Mouse (Mus musculus): Measurements from ENCODE around the gene Slc1a3. TPM values are rescaled to one million over a fixed set of nuclear protein-coding genes. Genes with fewer than 3 reads are reported as not detected.

The Slc1a3 gene
- polyA plus RNA-seq, 1 experiment = 10.6 TPM

GRCm38 (mm10) chr15:8661856-8662255 lies 48.7 kb downstream of the Slc1a3 start:
- TF ChIP-seq CTCF (IDR thresholded peaks at IDR 0.05; ENCODE audit: control insufficient read depth, insufficient read depth, low read length) (no peak), POLR2A (IDR thresholded peaks at IDR 0.05; ENCODE audit: borderline replicate concordance, control insufficient read depth, low read depth, low read length) (no peak)
- H3K27ac ChIP-seq (ENCODE audit: control insufficient read depth, insufficient read depth, low read depth, low read length, poor library complexity) = no peak overlapping the region
- no peaks in the 10 kb centered on the region for H3K4me1 ChIP-seq (ENCODE audit: control insufficient read depth, insufficient read depth, low read length)
- H3K4me3 ChIP-seq (replicated peaks; ENCODE audit: control insufficient read depth, low read depth, low read length) = no peak overlapping the region
- 17% methylated on average over 6 of the region's 6 CpGs for WGBS

- Histone ChIP-seq H3K4me1 (ENCODE audit: control insufficient read depth, insufficient read depth, low read length) (no peaks in the 10 kb centered on the region), H3K27ac (ENCODE audit: control insufficient read depth, insufficient read depth, low read depth, low read length, poor library complexity) (no peak overlapping the region), H3K4me3 (replicated peaks; ENCODE audit: control insufficient read depth, low read depth, low read length) (no peak overlapping the region)
- 78% methylated on average over 4 of the region's 4 CpGs for WGBS
- TF ChIP-seq POLR2A (IDR thresholded peaks at IDR 0.05; ENCODE audit: borderline replicate concordance, control insufficient read depth, low read depth, low read length) (no peak), CTCF (IDR thresholded peaks at IDR 0.05; ENCODE audit: control insufficient read depth, insufficient read depth, low read length) (no peak)
These were observed 50.6 kb downstream of the Slc1a3 start for GRCm38 (mm10) chr15:8659977-8660376.

- 72% methylated on average over 8 of the region's 8 CpGs for WGBS
- TF ChIP-seq CTCF (IDR thresholded peaks at IDR 0.05; ENCODE audit: control insufficient read depth, insufficient read depth, low read length) (no peak), POLR2A (IDR thresholded peaks at IDR 0.05; ENCODE audit: borderline replicate concordance, control insufficient read depth, low read depth, low read length) (no peak)
- H3K4me3 ChIP-seq (replicated peaks; ENCODE audit: control insufficient read depth, low read depth, low read length) = no peak overlapping the region
- H3K27ac ChIP-seq (ENCODE audit: control insufficient read depth, insufficient read depth, low read depth, low read length, poor library complexity) = no peak overlapping the region
- H3K4me1 ChIP-seq (ENCODE audit: control insufficient read depth, insufficient read depth, low read length) = no peaks in the 10 kb centered on the region
These were observed 51.0 kb downstream of the Slc1a3 start for GRCm38 (mm10) chr15:8659483-8659971.

GRCm38 (mm10) chr15:8658086-8658980 lies 52.2 kb downstream of the Slc1a3 start:
- TF ChIP-seq CTCF (IDR thresholded peaks at IDR 0.05; ENCODE audit: control insufficient read depth, insufficient read depth, low read length) = no peak
- TF ChIP-seq POLR2A (IDR thresholded peaks at IDR 0.05; ENCODE audit: borderline replicate concordance, control insufficient read depth, low read depth, low read length) = no peak
- Histone ChIP-seq H3K4me1 (ENCODE audit: control insufficient read depth, insufficient read depth, low read length) (no peaks in the 10 kb centered on the region), H3K27ac (ENCODE audit: control insufficient read depth, insufficient read depth, low read depth, low read length, poor library complexity) (no peak overlapping the region), H3K4me3 (replicated peaks; ENCODE audit: control insufficient read depth, low read depth, low read length) (no peak overlapping the region)
- 77% methylated on average over 8 of the region's 8 CpGs for WGBS

- no peak overlapping the region for H3K4me3 ChIP-seq (replicated peaks; ENCODE audit: control insufficient read depth, low read depth, low read length)
- no peaks in the 10 kb centered on the region for H3K4me1 ChIP-seq (ENCODE audit: control insufficient read depth, insufficient read depth, low read length)
- WGBS = 78% methylated on average over 9 of the region's 9 CpGs
- TF ChIP-seq POLR2A (IDR thresholded peaks at IDR 0.05; ENCODE audit: borderline replicate concordance, control insufficient read depth, low read depth, low read length) = no peak
- no peak for TF ChIP-seq CTCF (IDR thresholded peaks at IDR 0.05; ENCODE audit: control insufficient read depth, insufficient read depth, low read length)
- H3K27ac ChIP-seq (ENCODE audit: control insufficient read depth, insufficient read depth, low read depth, low read length, poor library complexity) = no peak overlapping the region
These were observed 55.3 kb downstream of the Slc1a3 start for GRCm38 (mm10) chr15:8655251-8655650.

- TF ChIP-seq CTCF (IDR thresholded peaks at IDR 0.05; ENCODE audit: control insufficient read depth, insufficient read depth, low read length) (no peak), POLR2A (IDR thresholded peaks at IDR 0.05; ENCODE audit: borderline replicate concordance, control insufficient read depth, low read depth, low read length) (no peak)
- WGBS = 90% methylated on average over 8 of the region's 8 CpGs
- no peaks in the 10 kb centered on the region for H3K4me1 ChIP-seq (ENCODE audit: control insufficient read depth, insufficient read depth, low read length)
- no peak overlapping the region for H3K27ac ChIP-seq (ENCODE audit: control insufficient read depth, insufficient read depth, low read depth, low read length, poor library complexity)
- no peak overlapping the region for H3K4me3 ChIP-seq (replicated peaks; ENCODE audit: control insufficient read depth, low read depth, low read length)
These were observed 57.9 kb downstream of the Slc1a3 start for GRCm38 (mm10) chr15:8652637-8653036.

- no peak for TF ChIP-seq CTCF (IDR thresholded peaks at IDR 0.05; ENCODE audit: control insufficient read depth, insufficient read depth, low read length)
- no peak for TF ChIP-seq POLR2A (IDR thresholded peaks at IDR 0.05; ENCODE audit: borderline replicate concordance, control insufficient read depth, low read depth, low read length)
- Histone ChIP-seq H3K4me1 (ENCODE audit: control insufficient read depth, insufficient read depth, low read length) (no peaks in the 10 kb centered on the region), H3K4me3 (replicated peaks; ENCODE audit: control insufficient read depth, low read depth, low read length) (no peak overlapping the region), H3K27ac (ENCODE audit: control insufficient read depth, insufficient read depth, low read depth, low read length, poor library complexity) (no peak overlapping the region)
- WGBS = 78% methylated on average over 8 of the region's 8 CpGs
These were observed 66.4 kb downstream of the Slc1a3 start for GRCm38 (mm10) chr15:8643997-8644692.

GRCm38 (mm10) chr15:8639856-8640255 lies 70.7 kb downstream of the Slc1a3 start:
- Histone ChIP-seq H3K27ac (ENCODE audit: control insufficient read depth, insufficient read depth, low read depth, low read length, poor library complexity) (no peak overlapping the region), H3K4me3 (replicated peaks; ENCODE audit: control insufficient read depth, low read depth, low read length) (no peak overlapping the region), H3K4me1 (ENCODE audit: control insufficient read depth, insufficient read depth, low read length) (no peaks in the 10 kb centered on the region)
- TF ChIP-seq POLR2A (IDR thresholded peaks at IDR 0.05; ENCODE audit: borderline replicate concordance, control insufficient read depth, low read depth, low read length) (no peak), CTCF (IDR thresholded peaks at IDR 0.05; ENCODE audit: control insufficient read depth, insufficient read depth, low read length) (no peak)
- WGBS = 44% methylated on average over 2 of the region's 2 CpGs

Measured in bone marrow, adult 2 months (tissue).